Mouse (Mus musculus) lung, embryonic 16.5 days (tissue): ENCODE measurements at regions not wholly inside any gene's neighbourhood (a gene's known extent, or its start where the extent isn't known, plus 50 kb on each side); places are given as distances from the start of the nearest gene placed in this dataset.
"Not testable (repeated sequence)": the region's sequence is repeated elsewhere in the genome, so short reads cannot be mapped to it uniquely, and the experiment has no call there.

Experiments
- ATAC-seq: fragments of 200-750 bp; cut with Nextera tagmentation; 2 replicates; pipeline ENCODE4 v1.8.0; 2017; ENCODE audit warnings: low read depth, mild to moderate bottlenecking, moderate library complexity
- H3K27ac ChIP-seq: fragments of 300-500 bp; sonication (generic); 2 replicates; pipeline ENCODE4 v1.5.1; 2014; ENCODE audit warnings: mild to moderate bottlenecking, control low read depth, low read length
- H3K27me3 ChIP-seq: fragments of 300-500 bp; sonication (generic); 2 replicates; pipeline ENCODE4 v1.6.1; 2014; ENCODE audit warnings: low read depth, low read length, mixed read lengths; ENCODE audit not compliant: control insufficient read depth, insufficient read depth
- H3K36me3 ChIP-seq: fragments of 300-500 bp; sonication (generic); 2 replicates; pipeline ENCODE4 v1.6.1; 2014; ENCODE audit warnings: low read length; ENCODE audit not compliant: control insufficient read depth, insufficient read depth
- H3K4me1 ChIP-seq: fragments of 300-500 bp; sonication (generic); replicated peaks from 2 replicates; pipeline ENCODE4 v1.6.1; 2014; ENCODE audit warnings: low read length, mixed read lengths; ENCODE audit not compliant: control insufficient read depth, insufficient read depth
- H3K4me2 ChIP-seq: fragments of 300-500 bp; sonication (generic); 2 replicates; pipeline ENCODE4 v1.6.1; 2014; ENCODE audit warnings: low read depth, low read length, control low read depth
- H3K4me3 ChIP-seq: fragments of 300-500 bp; sonication (generic); 2 replicates; pipeline ENCODE4 v1.5.1; 2014; ENCODE audit warnings: mild to moderate bottlenecking, low read length, control low read depth
- H3K9ac ChIP-seq: fragments of 300-500 bp; sonication (generic); 2 replicates; pipeline ENCODE4 v1.6.1; 2014; ENCODE audit warnings: low read length, control low read depth
- H3K9me3 ChIP-seq: fragments of 300-500 bp; sonication (generic); 2 replicates; pipeline ENCODE4 v1.6.1; 2016; ENCODE audit warnings: low read length; ENCODE audit not compliant: control insufficient read depth
- WGBS: fragments of 180-500 bp; shearing (Covaris S2); extraction: QIAGEN DNeasy Blood & Tissue Kit; methylation state at CpG from one replicate; pipeline ENCODE4 v1.1.7; 2014; 5-methylcytosine and 5-hydroxymethylcytosine counted together

DNA sequence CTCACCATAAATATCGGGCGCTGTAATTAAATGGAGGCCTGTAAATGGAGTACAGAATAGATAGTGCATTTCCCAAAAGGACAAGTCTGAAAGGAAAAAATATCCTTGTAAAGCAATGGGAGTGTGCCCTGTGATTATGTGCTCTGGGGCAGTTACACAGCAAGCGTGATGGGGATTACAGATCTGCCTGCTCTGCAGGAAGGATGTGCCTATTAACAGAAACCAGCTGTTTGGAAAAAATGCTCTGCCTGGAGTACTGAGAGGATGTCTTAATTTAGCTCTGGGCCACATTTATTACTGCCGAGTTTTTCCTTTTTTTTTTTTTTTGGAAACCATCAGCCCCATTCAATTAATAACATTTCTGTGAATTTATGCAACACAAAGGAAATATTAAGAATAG, 344.9 kb upstream of the Tpk1 start:
- peak; percentile 97 for ATAC-seq
- Histone ChIP-seq H3K4me3 (no peak overlapping the region), H3K27me3 (no peaks in the 10 kb centered on the region), H3K9ac (no peak overlapping the region), H3K36me3 (no peaks in the 10 kb centered on the region), H3K9me3 (no peaks in the 10 kb centered on the region), H3K4me2 (no peak overlapping the region), H3K4me1 (no peaks in the 10 kb centered on the region), H3K27ac (no peak overlapping the region)
- WGBS, result 38% methylated on average over 4 of the region's 4 CpGs

DNA sequence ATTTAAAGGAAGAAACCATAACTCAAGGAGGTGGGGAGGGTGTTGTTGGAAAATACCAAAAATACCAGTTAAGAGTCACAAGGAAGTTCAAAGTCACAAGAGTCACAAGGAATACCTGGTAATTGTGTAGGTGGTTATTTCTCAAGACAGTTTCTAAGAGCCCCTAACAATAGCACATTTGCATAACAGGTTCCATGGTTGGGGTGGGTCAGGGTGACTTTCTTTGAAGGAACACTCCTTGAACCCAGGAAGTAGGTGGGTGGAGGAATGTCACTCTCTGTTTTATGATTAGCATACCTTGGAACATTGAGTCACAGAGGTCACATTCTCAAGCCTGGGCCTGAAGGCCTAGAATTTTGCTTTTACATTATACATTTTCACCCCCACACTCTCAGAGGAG, 341.1 kb upstream of the Tpk1 start:
- H3K4me2 ChIP-seq, H3K9me3 ChIP-seq, H3K4me3 ChIP-seq, H3K27me3 ChIP-seq, H3K4me1 ChIP-seq, H3K36me3 ChIP-seq, H3K27ac ChIP-seq, H3K9ac ChIP-seq, ATAC-seq: not testable (repeated sequence)
